Mouse (Mus musculus): Measurements from ENCODE around the gene Ddah2. TPM values are rescaled to one million over a fixed set of nuclear protein-coding genes. Genes with fewer than 3 reads are reported as not detected.

The Ddah2 gene
- total and polyA plus RNA-seq, 3 experiments: 8.6 to 11.1 TPM; not detected in 1

DNA sequence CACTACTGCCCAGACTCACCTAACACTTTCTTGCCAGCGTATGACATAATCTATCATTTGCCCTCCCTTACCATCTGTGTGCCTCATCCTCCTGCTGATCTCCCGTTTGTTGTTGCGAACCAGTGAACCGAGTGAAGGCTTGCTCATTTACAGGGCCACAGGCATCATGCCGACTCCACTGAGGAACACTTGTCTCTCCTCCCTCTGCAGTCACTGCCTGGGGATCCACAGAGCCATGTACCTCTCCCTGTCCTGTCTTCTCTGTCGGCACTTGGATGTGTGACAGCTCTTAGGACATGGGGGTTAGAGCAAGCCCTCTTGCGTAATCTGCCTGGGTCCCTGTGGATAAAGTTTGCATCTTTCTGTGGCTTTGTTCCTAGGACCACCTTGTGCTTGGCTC, 49.2 kb upstream of the Ddah2 start:
- Histone ChIP-seq H3K79me2 (ENCODE audit: control insufficient read depth, insufficient read depth, low read length, poor library complexity) (peaks cover 13% of the 10 kb centered on the region; the same call in 1 of the 2 replicates), H3K9ac (ENCODE audit: control insufficient read depth, low read depth, low read length, poor library complexity, severe bottlenecking) (no peak overlapping the region), H3K4me3 (ENCODE audit: control insufficient read depth in 1 of 2, insufficient read depth in 1 of 2, low read depth in 2 of 2, low read length in 2 of 2) (no peak overlapping the region), H3K4me1 (ENCODE audit: control insufficient read depth in 1 of 2, insufficient read depth in 2 of 2, low read length in 2 of 2) (peaks cover 0 to 9% of the 10 kb centered on the region in 2 experiments; a peak in 2 of 4 replicates), H3K9me3 (replicated peaks; ENCODE audit: insufficient read depth, low read length) (no peaks in the 10 kb centered on the region), H3K36me3 (ENCODE audit: control insufficient read depth in 1 of 2, insufficient read depth in 2 of 2, low read length in 2 of 2) (peaks cover 2 to 6% of the 10 kb centered on the region in 2 experiments), H3K27ac (ENCODE audit: control insufficient read depth, low read depth, low read length) (no peak overlapping the region), H3K27me3 (ENCODE audit: control insufficient read depth in 1 of 2, insufficient read depth in 2 of 2, low read length in 2 of 2) (no peaks in the 10 kb centered on the region)
- TF ChIP-seq POLR2A (IDR thresholded peaks at IDR 0.05; ENCODE audit: control insufficient read depth in 1 of 2, insufficient read depth in 1 of 2, low read depth in 1 of 2, low read length in 2 of 2, poor library complexity in 1 of 2) (no peak), MAX (IDR thresholded peaks at IDR 0.05; ENCODE audit: low read length) (no peak), NRF1 (IDR thresholded peaks at IDR 0.05; ENCODE audit: insufficient read depth, low read depth, low read length, poor library complexity, severe bottlenecking) (no peak), ETS1 (IDR thresholded peaks at IDR 0.05; ENCODE audit: low read depth, low read length) (no peak), TAL1 (IDR thresholded peaks at IDR 0.05; ENCODE audit: low read length) (no peak), POLR2AphosphoS5 (IDR thresholded peaks at IDR 0.05; ENCODE audit: borderline replicate concordance, low read depth, low read length) (no peak)
- no peak for DNase-seq (ENCODE audit: low read depth, low spot score)

DNA sequence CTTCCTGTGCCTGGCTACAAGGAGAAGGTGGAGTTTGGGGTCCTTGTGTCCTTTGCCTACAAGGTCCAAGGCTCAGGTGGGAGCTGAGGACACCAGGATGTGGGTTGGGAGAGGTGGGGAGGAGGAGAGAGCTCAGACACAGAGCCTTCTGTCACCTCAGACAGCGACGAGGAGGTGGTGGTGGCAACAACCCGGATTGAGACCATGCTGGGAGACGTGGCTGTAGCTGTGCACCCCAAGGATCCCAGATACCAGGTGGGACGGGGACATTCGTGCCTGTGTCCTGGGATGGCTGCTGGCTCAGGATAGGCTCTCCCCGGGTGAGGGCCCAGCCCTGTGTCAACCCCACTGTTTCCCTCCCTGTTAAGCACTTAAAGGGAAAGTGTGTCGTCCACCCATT, 47.4 kb upstream of the Ddah2 start:
- no peak overlapping the region for H3K9ac ChIP-seq (ENCODE audit: control insufficient read depth, low read depth, low read length, poor library complexity, severe bottlenecking)
- DNase-seq (ENCODE audit: low read depth, low spot score): no peak
- H3K27ac ChIP-seq (ENCODE audit: control insufficient read depth, low read depth, low read length): no peak overlapping the region
- TF ChIP-seq TCF12 (IDR thresholded peaks at IDR 0.05; ENCODE audit: low read depth, low read length) (no peak), NELFE (IDR thresholded peaks at IDR 0.05; ENCODE audit: low read depth, low read length) (no peak), EP300 (IDR thresholded peaks at IDR 0.05; ENCODE audit: low read depth in 1 of 2, low read length in 2 of 2) (no peak), KAT2A (conservative IDR thresholded peaks at IDR 0.05; ENCODE audit: low read depth, low read length) (no peak), SMC3 (IDR thresholded peaks at IDR 0.05; ENCODE audit: low read depth, low read length) (no peak), GABPA (IDR thresholded peaks at IDR 0.05; ENCODE audit: low read depth, low read length) (no peak), MYC (IDR thresholded peaks at IDR 0.05; ENCODE audit: low read depth, low read length) (no peak), MAFK (IDR thresholded peaks at IDR 0.05; ENCODE audit: borderline replicate concordance, low read depth, low read length) (no peak), MAZ (IDR thresholded peaks at IDR 0.05; ENCODE audit: low read depth, low read length) (no peak), ZKSCAN1 (IDR thresholded peaks at IDR 0.05; ENCODE audit: low read depth, low read length) (no peak), BHLHE40 (IDR thresholded peaks at IDR 0.05; ENCODE audit: borderline replicate concordance, low read depth, low read length) (no peak), CHD1 (IDR thresholded peaks at IDR 0.05; ENCODE audit: low read depth, low read length) (no peak), MXI1 (IDR thresholded peaks at IDR 0.05; ENCODE audit: low read depth, low read length) (no peak), CTCF (IDR thresholded peaks at IDR 0.05 in 2 of 3, conservative IDR thresholded peaks at IDR 0.05 in 1 of 3; ENCODE audit: control insufficient read depth in 1 of 3, insufficient read depth in 1 of 3, low read depth in 2 of 3, low read length in 3 of 3, poor library complexity in 1 of 3, severe bottlenecking in 1 of 3) (no peak), SIN3A (IDR thresholded peaks at IDR 0.05; ENCODE audit: low read length) (no peak), MYB (IDR thresholded peaks at IDR 0.05; ENCODE audit: low read depth, low read length) (no peak), CHD2 (IDR thresholded peaks at IDR 0.05; ENCODE audit: low read length) (no peak), RAD21 (IDR thresholded peaks at IDR 0.05; ENCODE audit: low read depth, low read length) (no peak), UBTF (IDR thresholded peaks at IDR 0.05; ENCODE audit: borderline replicate concordance, insufficient read depth, low read depth, low read length) (no peak), NRF1 (IDR thresholded peaks at IDR 0.05; ENCODE audit: insufficient read depth, low read depth, low read length, poor library complexity, severe bottlenecking) (no peak)
- H3K4me3 ChIP-seq (ENCODE audit: control insufficient read depth in 1 of 2, insufficient read depth in 1 of 2, low read depth in 2 of 2, low read length in 2 of 2): no peak overlapping the region
- peaks cover 3 to 6% of the 10 kb centered on the region in 2 experiments for H3K36me3 ChIP-seq (ENCODE audit: control insufficient read depth in 1 of 2, insufficient read depth in 2 of 2, low read length in 2 of 2)
- no peaks in the 10 kb centered on the region for H3K27me3 ChIP-seq (ENCODE audit: control insufficient read depth in 1 of 2, insufficient read depth in 2 of 2, low read length in 2 of 2)
- peaks cover 4% of the 10 kb centered on the region; the same call in 1 of the 2 replicates for H3K79me2 ChIP-seq (ENCODE audit: control insufficient read depth, insufficient read depth, low read length, poor library complexity)
- H3K9me3 ChIP-seq (replicated peaks; ENCODE audit: insufficient read depth, low read length): no peaks in the 10 kb centered on the region
- peaks cover 0 to 13% of the 10 kb centered on the region in 2 experiments; a peak in 2 of 4 replicates for H3K4me1 ChIP-seq (ENCODE audit: control insufficient read depth in 1 of 2, insufficient read depth in 2 of 2, low read length in 2 of 2)

Data from MEL (cell line).